Mouse (Mus musculus): Measurements from ENCODE around the gene Adck2. TPM values are rescaled to one million over a fixed set of nuclear protein-coding genes. Genes with fewer than 3 reads are reported as not detected.
A peak's percentile ranks its signal among the peaks of the same experiment; 100 is the strongest.

Adck2 gene
- polyA plus RNA-seq, 1 experiment from 2014 or later: 37.5 TPM

DNA sequence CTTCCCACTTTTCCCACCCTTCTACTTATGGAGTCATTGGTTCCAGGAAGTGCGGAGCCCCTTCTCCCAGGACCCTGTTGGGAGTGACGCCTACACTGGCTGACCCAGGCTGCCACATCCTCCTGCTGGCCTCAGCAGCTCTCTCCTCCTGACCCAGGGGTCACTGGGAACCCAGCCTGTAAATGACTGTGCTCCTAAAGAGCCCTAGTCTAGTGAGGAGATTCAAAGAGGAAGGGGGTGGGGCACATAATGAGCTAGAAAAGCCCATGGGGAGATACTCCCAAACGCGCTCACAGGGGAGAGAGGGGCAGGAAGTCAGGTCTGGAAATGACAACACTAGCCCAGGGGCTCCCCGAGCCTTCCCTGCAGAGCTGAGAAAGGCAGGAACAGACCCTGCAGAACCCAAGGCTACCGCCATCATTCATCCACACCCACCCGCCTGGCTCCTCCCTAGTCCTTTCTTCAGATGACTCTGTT, 34.0 kb upstream of the Adck2 start:
- ATAC-seq (ENCODE audit: low FRiP score): peak; percentile 54; the same call in 1 of the 2 replicates
- no peak for DNase-seq (ENCODE audit: low spot score)
- 13% methylated on average over 7 of the region's 7 CpGs for WGBS
- Histone ChIP-seq H3K36me3 (replicated peaks; ENCODE audit: control insufficient read depth, insufficient read depth) (no peaks in the 10 kb centered on the region), H3K27me3 (ENCODE audit: control insufficient read depth, insufficient read depth, low read length) (no peaks in the 10 kb centered on the region), H3K4me3 (replicated peaks; ENCODE audit: low read length) (no peak overlapping the region; the same call in 1 of the 2 replicates), H3K4me2 (replicated peaks) (peak overlapping the region; percentile 37), H3K27ac (peak overlapping the region; percentile 66), H3K4me1 (replicated peaks; ENCODE audit: control insufficient read depth, insufficient read depth, low read length) (peaks cover 43% of the 10 kb centered on the region), H3K9ac (peak overlapping the region; percentile 42), H3K9me3 (ENCODE audit: control insufficient read depth, low read length) (no peaks in the 10 kb centered on the region)

DNA sequence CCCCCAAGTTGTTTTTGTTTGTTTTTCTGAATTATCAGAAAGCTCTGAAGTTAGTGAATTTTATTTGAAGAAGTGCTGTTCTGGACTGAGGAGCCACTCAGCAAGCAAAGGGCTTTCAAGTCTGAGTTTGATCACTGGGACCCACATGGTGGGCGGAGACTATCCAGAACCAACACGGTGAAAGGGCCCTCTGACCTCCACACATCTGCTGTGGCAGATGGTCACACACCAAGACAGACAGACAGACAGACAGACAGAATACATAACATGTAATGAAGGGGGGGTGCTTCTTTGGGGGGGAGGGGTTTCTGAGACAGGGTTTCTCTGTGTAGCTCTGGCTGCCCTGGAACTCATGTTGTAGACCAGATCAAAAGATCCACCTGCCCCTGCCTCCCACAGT, 33.1 kb upstream of the Adck2 start:
- Histone ChIP-seq H3K4me3 (replicated peaks; ENCODE audit: low read length) (no peak overlapping the region), H3K9me3 (ENCODE audit: control insufficient read depth, low read length) (no peaks in the 10 kb centered on the region), H3K9ac (no peak overlapping the region), H3K27me3 (ENCODE audit: control insufficient read depth, insufficient read depth, low read length) (no peaks in the 10 kb centered on the region), H3K27ac (peak overlapping the region; percentile 66; the same call in 1 of the 2 replicates), H3K4me1 (replicated peaks; ENCODE audit: control insufficient read depth, insufficient read depth, low read length) (peaks cover 50% of the 10 kb centered on the region), H3K36me3 (replicated peaks; ENCODE audit: control insufficient read depth, insufficient read depth) (no peaks in the 10 kb centered on the region), H3K4me2 (replicated peaks) (no peak overlapping the region)
- DNase-seq (ENCODE audit: low spot score): no peak
- 41% methylated on average over 2 of the region's 2 CpGs for WGBS
- no peak for ATAC-seq (ENCODE audit: low FRiP score)

DNA sequence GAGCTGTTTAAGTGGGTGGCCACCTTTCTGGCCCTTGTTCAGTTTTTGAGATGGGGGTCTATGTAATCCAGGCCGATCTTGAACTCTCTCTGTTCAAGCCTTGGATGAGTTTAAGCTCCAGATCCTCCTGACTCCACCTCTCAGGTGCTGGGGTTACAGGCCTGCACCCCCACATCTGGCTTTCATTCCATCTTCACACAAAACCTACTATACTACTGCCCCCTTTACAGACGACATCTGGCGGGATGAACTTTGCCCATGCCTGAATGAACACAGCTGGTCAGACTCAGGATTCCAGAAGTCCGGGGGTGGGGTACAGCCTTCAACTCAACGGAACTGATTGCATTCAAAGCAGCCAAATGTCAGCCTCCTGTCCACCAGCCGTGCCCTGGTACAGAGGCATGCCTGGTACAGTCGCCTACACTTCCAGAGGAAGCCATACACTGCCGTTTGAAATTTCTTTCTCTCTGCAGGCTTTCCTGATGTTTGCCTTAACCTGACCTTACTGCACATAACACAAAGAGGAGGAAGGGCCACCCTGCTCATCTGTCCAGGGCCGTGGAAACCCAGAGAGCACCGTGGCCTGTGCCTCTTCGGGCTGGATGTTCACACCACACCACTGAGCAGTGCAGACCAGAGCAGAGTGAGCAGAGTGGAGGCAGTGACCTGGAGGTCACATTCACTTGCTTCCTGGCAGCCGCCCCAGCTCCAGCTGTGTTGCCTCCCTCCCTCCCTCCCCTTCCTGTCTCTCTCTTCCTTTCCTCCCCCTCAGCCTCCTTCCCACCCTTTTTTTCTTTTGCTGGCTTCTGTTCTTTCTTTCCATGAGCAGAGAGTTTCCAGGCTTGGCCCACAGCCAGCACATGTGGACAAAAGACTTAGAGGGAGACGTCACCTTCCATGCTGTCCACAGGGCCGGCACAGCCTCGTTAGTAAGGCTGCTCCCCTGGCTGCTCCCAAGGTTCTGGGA, 30.8 kb upstream of the Adck2 start:
- Histone ChIP-seq H3K9me3 (ENCODE audit: control insufficient read depth, low read length) (no peaks in the 10 kb centered on the region), H3K36me3 (replicated peaks; ENCODE audit: control insufficient read depth, insufficient read depth) (no peaks in the 10 kb centered on the region), H3K4me2 (replicated peaks) (peak overlapping the region; percentile 5; the same call in 1 of the 2 replicates), H3K4me1 (replicated peaks; ENCODE audit: control insufficient read depth, insufficient read depth, low read length) (peaks cover 52% of the 10 kb centered on the region), H3K9ac (no peak overlapping the region), H3K27me3 (ENCODE audit: control insufficient read depth, insufficient read depth, low read length) (no peaks in the 10 kb centered on the region), H3K4me3 (replicated peaks; ENCODE audit: low read length) (no peak overlapping the region), H3K27ac (peak overlapping the region; percentile 53)
- DNase-seq (ENCODE audit: low spot score): peak; percentile 73
- ATAC-seq (ENCODE audit: low FRiP score): peak; percentile 79
- 14% methylated on average over 15 of the region's 15 CpGs for WGBS

DNA sequence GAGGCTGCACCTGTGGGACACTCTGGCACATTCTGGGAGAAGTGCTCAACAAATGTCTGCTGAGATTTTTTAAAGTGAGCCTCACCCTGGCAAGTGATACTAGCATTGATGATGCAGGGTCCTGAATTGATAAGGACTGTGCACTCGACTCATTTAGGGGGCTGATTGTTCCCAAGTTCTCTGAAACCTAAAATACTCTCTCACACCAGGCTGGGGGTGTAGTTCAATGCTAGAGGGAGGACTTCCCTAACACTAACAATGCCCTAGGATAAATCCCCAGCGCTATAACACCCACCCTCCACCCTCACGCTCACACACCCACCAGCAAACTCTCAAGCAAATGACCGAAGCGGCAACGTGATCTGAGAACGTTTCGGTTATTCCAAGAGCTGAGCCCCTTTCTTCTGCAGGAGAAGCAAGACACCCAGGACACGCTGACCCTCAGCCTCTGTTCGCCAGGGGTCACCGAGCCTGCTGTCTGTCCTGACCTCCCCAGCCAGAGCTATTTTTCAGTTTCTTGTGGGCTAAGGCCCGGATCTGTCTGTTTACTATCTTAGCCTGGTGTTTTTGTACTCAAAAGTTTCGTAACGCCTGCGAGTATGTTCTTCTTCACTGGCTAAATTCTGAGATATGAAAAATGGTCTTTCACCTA, 29.8 kb upstream of the Adck2 start:
- ATAC-seq (ENCODE audit: low FRiP score) (0 out of 2 replicates have a peak, but pooled peaks have one; percentile 0), DNase-seq (ENCODE audit: low spot score) (no peak)
- WGBS: 14% methylated on average over 15 of the region's 15 CpGs
- Histone ChIP-seq H3K36me3 (replicated peaks; ENCODE audit: control insufficient read depth, insufficient read depth) (no peaks in the 10 kb centered on the region), H3K4me1 (replicated peaks; ENCODE audit: control insufficient read depth, insufficient read depth, low read length) (peaks cover 52% of the 10 kb centered on the region), H3K4me3 (replicated peaks; ENCODE audit: low read length) (no peak overlapping the region), H3K27me3 (ENCODE audit: control insufficient read depth, insufficient read depth, low read length) (no peaks in the 10 kb centered on the region), H3K27ac (peak overlapping the region; percentile 53), H3K9ac (0 out of 2 replicates have a peak overlapping the region, but pooled peaks have one; percentile 7), H3K4me2 (replicated peaks) (0 out of 2 replicates have a peak overlapping the region, but pooled peaks have one; percentile 0), H3K9me3 (ENCODE audit: control insufficient read depth, low read length) (no peaks in the 10 kb centered on the region)

DNA sequence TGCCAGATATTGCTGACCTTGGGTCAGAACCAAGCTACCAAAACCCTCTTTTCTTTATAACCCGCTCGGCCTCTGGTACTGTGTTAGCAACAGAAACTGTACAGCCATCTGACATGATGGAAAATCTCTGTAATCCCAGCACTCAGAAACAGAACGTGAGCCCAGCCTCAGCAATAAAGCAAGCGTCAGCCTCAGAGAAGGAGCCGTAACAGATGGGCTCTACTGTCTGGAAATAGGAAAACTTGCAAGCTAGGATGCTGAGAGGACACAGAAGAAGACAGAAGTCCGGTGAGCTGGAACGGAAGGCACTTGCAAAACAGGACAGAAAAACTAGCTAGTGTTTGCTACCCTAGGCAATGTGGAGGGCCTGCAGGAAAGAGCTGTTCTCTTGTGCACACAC, 28.2 kb upstream of the Adck2 start:
- peaks cover 40% of the 10 kb centered on the region for H3K4me1 ChIP-seq (replicated peaks; ENCODE audit: control insufficient read depth, insufficient read depth, low read length)
- DNase-seq (ENCODE audit: low spot score) (no peak), ATAC-seq (ENCODE audit: low FRiP score) (no peak)
- no peak overlapping the region for H3K9ac ChIP-seq
- no peaks in the 10 kb centered on the region for H3K27me3 ChIP-seq (ENCODE audit: control insufficient read depth, insufficient read depth, low read length)
- no peak overlapping the region for H3K4me2 ChIP-seq (replicated peaks)
- no peak overlapping the region for H3K4me3 ChIP-seq (replicated peaks; ENCODE audit: low read length)
- no peaks in the 10 kb centered on the region for H3K9me3 ChIP-seq (ENCODE audit: control insufficient read depth, low read length)
- H3K36me3 ChIP-seq (replicated peaks; ENCODE audit: control insufficient read depth, insufficient read depth): no peaks in the 10 kb centered on the region
- H3K27ac ChIP-seq: no peak overlapping the region
- 86% methylated on average over 7 of the region's 7 CpGs for WGBS

DNA sequence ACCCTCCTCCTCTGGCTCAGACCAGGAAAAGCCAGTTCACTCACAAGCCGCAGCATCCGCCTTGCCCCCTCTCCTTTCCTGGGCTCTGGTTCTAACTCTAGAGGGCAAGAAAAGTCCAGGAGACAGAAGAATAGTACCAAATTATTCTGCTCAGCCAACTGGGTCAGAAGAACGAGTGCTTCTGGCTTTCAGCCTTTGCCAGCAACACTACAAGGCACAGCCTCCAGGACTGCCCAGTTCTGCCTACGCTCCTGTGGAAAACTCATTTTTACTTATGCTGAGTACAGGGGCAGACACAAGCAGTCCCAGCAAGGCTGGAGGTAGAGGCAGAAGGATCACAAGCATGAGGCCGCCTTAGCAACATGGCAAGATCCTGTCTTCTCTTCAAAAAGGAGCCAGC, 25.6 kb upstream of the Adck2 start:
- Histone ChIP-seq H3K9ac (no peak overlapping the region), H3K4me3 (replicated peaks; ENCODE audit: low read length) (no peak overlapping the region), H3K9me3 (ENCODE audit: control insufficient read depth, low read length) (no peaks in the 10 kb centered on the region), H3K27me3 (ENCODE audit: control insufficient read depth, insufficient read depth, low read length) (no peaks in the 10 kb centered on the region), H3K4me2 (replicated peaks) (no peak overlapping the region), H3K36me3 (replicated peaks; ENCODE audit: control insufficient read depth, insufficient read depth) (0 out of 2 replicates have a peak, but pooled peaks cover 8% of the 10 kb centered on the region), H3K27ac (0 out of 2 replicates have a peak overlapping the region, but pooled peaks have one; percentile 26), H3K4me1 (replicated peaks; ENCODE audit: control insufficient read depth, insufficient read depth, low read length) (peaks cover 31% of the 10 kb centered on the region)
- 84% methylated on average over 5 of the region's 5 CpGs for WGBS
- DNase-seq (ENCODE audit: low spot score) (no peak), ATAC-seq (ENCODE audit: low FRiP score) (no peak)

DNA sequence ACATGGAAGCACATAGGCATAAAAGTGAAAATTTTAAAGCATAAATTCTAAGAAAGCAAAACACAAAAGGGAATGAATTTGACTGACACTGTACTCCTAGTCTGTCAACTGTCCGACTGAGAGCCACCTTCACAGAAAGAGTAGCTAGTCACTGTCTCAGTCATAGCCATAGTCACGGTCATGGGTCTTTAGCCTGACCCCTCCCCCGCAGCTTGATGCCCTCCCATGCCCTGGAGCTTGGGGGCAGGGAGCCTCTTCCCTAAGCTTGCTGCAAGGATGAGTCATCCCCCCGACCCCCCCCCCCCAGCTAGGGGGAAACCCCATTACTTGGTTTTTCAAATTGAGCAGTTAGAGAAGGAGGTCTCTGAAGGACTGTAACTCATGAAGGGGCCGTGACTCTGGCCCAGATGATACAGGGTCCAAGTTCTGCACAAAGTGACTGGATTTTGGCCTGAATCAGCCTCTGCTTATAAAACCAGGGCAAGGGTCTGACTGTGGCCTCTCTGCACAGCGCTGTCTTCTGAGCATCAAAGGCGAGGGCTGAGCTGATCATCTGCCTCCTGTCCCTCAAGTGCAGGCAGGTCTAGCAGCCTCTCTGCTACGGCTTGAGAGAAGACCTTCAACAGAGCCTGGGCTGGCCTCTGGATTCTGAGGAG, 21.6 kb upstream of the Adck2 start:
- no peak overlapping the region for H3K4me2 ChIP-seq (replicated peaks)
- no peak overlapping the region for H3K9ac ChIP-seq
- H3K36me3 ChIP-seq (replicated peaks; ENCODE audit: control insufficient read depth, insufficient read depth): 0 out of 2 replicates have a peak, but pooled peaks cover 8% of the 10 kb centered on the region
- ATAC-seq (ENCODE audit: low FRiP score) (no peak), DNase-seq (ENCODE audit: low spot score) (no peak)
- H3K4me1 ChIP-seq (replicated peaks; ENCODE audit: control insufficient read depth, insufficient read depth, low read length): peaks cover 29% of the 10 kb centered on the region
- no peak overlapping the region for H3K4me3 ChIP-seq (replicated peaks; ENCODE audit: low read length)
- H3K27ac ChIP-seq: no peak overlapping the region
- no peaks in the 10 kb centered on the region for H3K9me3 ChIP-seq (ENCODE audit: control insufficient read depth, low read length)
- no peaks in the 10 kb centered on the region for H3K27me3 ChIP-seq (ENCODE audit: control insufficient read depth, insufficient read depth, low read length)
- WGBS: 60% methylated on average over 8 of the region's 8 CpGs

DNA sequence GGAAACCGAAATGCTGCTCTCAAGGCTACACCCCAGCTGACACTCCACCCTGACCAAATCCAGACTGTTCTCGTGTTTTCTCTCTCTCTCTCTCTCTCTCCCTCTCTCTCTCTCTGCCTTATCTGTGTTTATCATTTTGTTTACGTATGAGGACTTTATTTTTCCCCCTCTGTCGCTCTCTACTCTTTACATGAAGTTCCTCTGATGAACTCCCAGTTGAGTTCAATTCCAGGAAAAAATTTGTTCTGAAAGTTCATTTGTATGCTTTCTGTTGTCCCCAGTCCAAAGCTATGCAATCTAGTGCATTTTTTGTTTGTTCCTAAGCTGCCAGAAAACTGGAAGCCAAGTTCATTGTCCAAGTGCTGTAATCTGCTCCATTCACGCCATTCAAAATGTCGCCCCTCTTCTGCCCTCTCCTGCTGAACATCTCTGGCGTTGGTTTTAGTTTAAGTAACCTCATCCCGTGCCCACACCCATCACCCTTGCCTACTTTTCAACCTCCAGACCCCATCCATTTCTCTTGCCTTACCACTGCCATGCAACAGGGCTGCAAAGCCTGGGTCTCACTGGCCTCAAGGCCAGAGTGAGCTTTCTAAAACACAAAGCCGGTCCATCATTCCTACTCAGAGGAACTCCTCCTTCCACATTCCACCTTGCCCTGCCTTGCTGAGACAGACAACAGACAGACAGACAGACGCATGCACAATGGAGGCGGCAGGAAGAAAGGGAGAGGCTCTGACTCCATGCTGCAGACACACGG, 18.6 kb upstream of the Adck2 start:
- Histone ChIP-seq H3K4me3 (replicated peaks; ENCODE audit: low read length) (peak overlapping the region; percentile 87), H3K9ac (peak overlapping the region; percentile 91), H3K4me2 (replicated peaks) (peak overlapping the region; percentile 75), H3K36me3 (replicated peaks; ENCODE audit: control insufficient read depth, insufficient read depth) (0 out of 2 replicates have a peak, but pooled peaks cover 8% of the 10 kb centered on the region), H3K27me3 (ENCODE audit: control insufficient read depth, insufficient read depth, low read length) (no peaks in the 10 kb centered on the region), H3K9me3 (ENCODE audit: control insufficient read depth, low read length) (no peaks in the 10 kb centered on the region), H3K4me1 (replicated peaks; ENCODE audit: control insufficient read depth, insufficient read depth, low read length) (peaks cover 39% of the 10 kb centered on the region), H3K27ac (0 out of 2 replicates have a peak overlapping the region, but pooled peaks have one; percentile 20)
- WGBS: 62% methylated on average over 12 of the region's 12 CpGs
- DNase-seq (ENCODE audit: low spot score): no peak
- no peak for ATAC-seq (ENCODE audit: low FRiP score)

Measured in hindbrain, embryonic 14.5 days (tissue).